Mouse (Mus musculus) myocyte (in vitro differentiated cells): ENCODE measurements at regions not wholly inside any gene's neighbourhood (a gene's known extent, or its start where the extent isn't known, plus 50 kb on each side); places are given as distances from the start of the nearest gene placed in this dataset.

Source experiments
- H3K27me3 ChIP-seq: one replicate; pipeline ENCODE4 v1.6.1; 2011; ENCODE audit not compliant: control insufficient read depth, insufficient read depth, insufficient read length
- H3K36me3 ChIP-seq: one replicate; pipeline ENCODE4 v1.6.1; 2011; ENCODE audit not compliant: control insufficient read depth, insufficient read depth
- H3K4me2 ChIP-seq: one replicate; pipeline ENCODE4 v1.6.1; 2011; ENCODE audit warnings: low read depth, control low read depth
- H3K4me3 ChIP-seq: one replicate; pipeline ENCODE4 v1.5.1; 2011; ENCODE audit warnings: mild to moderate bottlenecking, control low read depth, moderate library complexity
- H3K79me2 ChIP-seq: one replicate; pipeline ENCODE4 v1.6.1; 2011; ENCODE audit not compliant: control insufficient read depth, insufficient read depth
- H3ac ChIP-seq: one replicate; pipeline ENCODE4 v1.6.1; 2011; ENCODE audit not compliant: control insufficient read depth, insufficient read length
- CEBPB ChIP-seq: IDR thresholded peaks from 2 replicates; pipeline ENCODE4 v1.6.1; 2011; ENCODE audit warnings: mild to moderate bottlenecking, moderate library complexity; ENCODE audit not compliant: poor library complexity, insufficient read depth, severe bottlenecking
- E2F4 ChIP-seq: IDR thresholded peaks from one replicate; pipeline ENCODE4 v1.6.1; 2011; ENCODE audit warnings: mild to moderate bottlenecking, control low read depth, moderate library complexity; ENCODE audit not compliant: insufficient read depth
- MAX ChIP-seq: IDR thresholded peaks from one replicate; pipeline ENCODE4 v1.6.1; 2011; ENCODE audit warnings: low read depth, mild to moderate bottlenecking, control low read depth
- MYOD1 ChIP-seq, 3 experiments: IDR thresholded peaks; one replicate each; pipeline ENCODE4 v1.6.1; 2011; ENCODE audit warnings: control low read depth in 2 of 3, low read depth in 2 of 3, mild to moderate bottlenecking in 2 of 3, moderate library complexity in 1 of 3; ENCODE audit not compliant: insufficient read length in 2 of 3, control insufficient read depth in 1 of 3
- MYOG ChIP-seq, 3 experiments: IDR thresholded peaks; one replicate each; pipeline ENCODE4 v1.6.1; 2011; ENCODE audit warnings: control low read depth in 2 of 3, low read depth in 2 of 3, mild to moderate bottlenecking in 2 of 3; ENCODE audit not compliant: insufficient read length in 2 of 3, control insufficient read depth in 1 of 3, insufficient read depth in 1 of 3
- POLR2A ChIP-seq: IDR thresholded peaks from one replicate; pipeline ENCODE4 v1.6.1; 2011; ENCODE audit warnings: low read depth, mild to moderate bottlenecking, control low read depth, moderate library complexity; ENCODE audit not compliant: insufficient read length
- POLR2AphosphoS2 ChIP-seq: IDR thresholded peaks from one replicate; pipeline ENCODE4 v1.6.1; 2011; ENCODE audit warnings: low read depth, control low read depth; ENCODE audit not compliant: insufficient read length
- REST ChIP-seq: IDR thresholded peaks from one replicate; pipeline ENCODE4 v1.6.1; 2011; ENCODE audit warnings: mild to moderate bottlenecking, control low read depth, moderate library complexity; ENCODE audit not compliant: insufficient read depth, insufficient read length
- SRF ChIP-seq: IDR thresholded peaks from one replicate; pipeline ENCODE4 v1.6.1; 2011; ENCODE audit warnings: low read depth; ENCODE audit not compliant: control insufficient read depth, insufficient read length
- TCF12 ChIP-seq: IDR thresholded peaks from one replicate; pipeline ENCODE4 v1.6.1; 2011; ENCODE audit warnings: mild to moderate bottlenecking, control low read depth; ENCODE audit not compliant: poor library complexity, insufficient read depth, severe bottlenecking
- TCF3 ChIP-seq: IDR thresholded peaks from one replicate; pipeline ENCODE4 v1.6.1; 2011; ENCODE audit warnings: low read depth, control low read depth; ENCODE audit not compliant: insufficient read length
- USF1 ChIP-seq: IDR thresholded peaks from one replicate; pipeline ENCODE4 v1.6.1; 2011; ENCODE audit warnings: low read depth, mild to moderate bottlenecking, control low read depth, moderate library complexity

- no peak overlapping the region for H3ac ChIP-seq
- H3K36me3 ChIP-seq, result no peaks in the 10 kb centered on the region
- no peak overlapping the region for H3K4me2 ChIP-seq
- no peak overlapping the region for H3K4me3 ChIP-seq
- no peak for TF ChIP-seq USF1
- TF ChIP-seq MYOD1 (IDR thresholded peaks at IDR 0.05; ENCODE audit: control insufficient read depth in 1 of 3, insufficient read length in 2 of 3, low read depth in 2 of 3), result no peak
- no peak for TF ChIP-seq MAX
- no peak for TF ChIP-seq SRF
- TF ChIP-seq POLR2AphosphoS2, result no peak
- no peak for TF ChIP-seq CEBPB
- TF ChIP-seq MYOG (IDR thresholded peaks at IDR 0.05; ENCODE audit: control insufficient read depth in 1 of 3, insufficient read depth in 1 of 3, insufficient read length in 2 of 3, low read depth in 2 of 3), result no peak
- no peak for TF ChIP-seq TCF12
- no peak for TF ChIP-seq REST
- no peak for TF ChIP-seq POLR2A
- TF ChIP-seq TCF3, result no peak
- no peak for TF ChIP-seq E2F4
- H3K79me2 ChIP-seq, result no peaks in the 10 kb centered on the region
- H3K27me3 ChIP-seq, result no peaks in the 10 kb centered on the region
Measured at GRCm38 (mm10) chr1:98860236-98860635, 439.3 kb downstream of the Slco6d1 start.

- Histone ChIP-seq H3K79me2 (no peaks in the 10 kb centered on the region), H3K36me3 (no peaks in the 10 kb centered on the region), H3K4me2 (no peak overlapping the region), H3K27me3 (no peaks in the 10 kb centered on the region), H3ac (no peak overlapping the region), H3K4me3 (no peak overlapping the region)
- TF ChIP-seq TCF3 (no peak), MYOG (IDR thresholded peaks at IDR 0.05; ENCODE audit: control insufficient read depth in 1 of 3, insufficient read depth in 1 of 3, insufficient read length in 2 of 3, low read depth in 2 of 3) (no peak), REST (no peak), POLR2A (no peak), E2F4 (no peak), TCF12 (no peak), SRF (no peak), MAX (no peak), CEBPB (no peak), POLR2AphosphoS2 (no peak), MYOD1 (IDR thresholded peaks at IDR 0.05; ENCODE audit: control insufficient read depth in 1 of 3, insufficient read length in 2 of 3, low read depth in 2 of 3) (no peak), USF1 (no peak)
Measured at GRCm38 (mm10) chr1:98906260-98906659, 485.3 kb downstream of the Slco6d1 start.

GRCm38 (mm10) chr1:98923043-98923442 is 502.1 kb downstream of the Slco6d1 start:
- no peak overlapping the region for H3K4me2 ChIP-seq
- no peaks in the 10 kb centered on the region for H3K79me2 ChIP-seq
- no peaks in the 10 kb centered on the region for H3K36me3 ChIP-seq
- H3ac ChIP-seq, result no peak overlapping the region
- no peaks in the 10 kb centered on the region for H3K27me3 ChIP-seq
- no peak overlapping the region for H3K4me3 ChIP-seq
- TF ChIP-seq MYOG (IDR thresholded peaks at IDR 0.05; ENCODE audit: control insufficient read depth in 1 of 3, insufficient read depth in 1 of 3, insufficient read length in 2 of 3, low read depth in 2 of 3), result no peak

- Histone ChIP-seq H3K27me3 (no peaks in the 10 kb centered on the region), H3K4me2 (no peak overlapping the region), H3K4me3 (no peak overlapping the region), H3ac (no peak overlapping the region), H3K36me3 (no peaks in the 10 kb centered on the region), H3K79me2 (no peaks in the 10 kb centered on the region)
- TF ChIP-seq USF1 (no peak), TCF3 (no peak)
Measured at GRCm38 (mm10) chr1:98924933-98925332, 504.0 kb downstream of the Slco6d1 start.

GRCm38 (mm10) chr1:98930926-98931325 is 510.0 kb downstream of the Slco6d1 start:
- Histone ChIP-seq H3K27me3 (no peaks in the 10 kb centered on the region), H3K4me2 (no peak overlapping the region), H3K36me3 (no peaks in the 10 kb centered on the region), H3K4me3 (no peak overlapping the region), H3K79me2 (no peaks in the 10 kb centered on the region), H3ac (no peak overlapping the region)
- TF ChIP-seq MYOD1 (IDR thresholded peaks at IDR 0.05; ENCODE audit: control insufficient read depth in 1 of 3, insufficient read length in 2 of 3, low read depth in 2 of 3), result no peak
- no peak for TF ChIP-seq MYOG (IDR thresholded peaks at IDR 0.05; ENCODE audit: control insufficient read depth in 1 of 3, insufficient read depth in 1 of 3, insufficient read length in 2 of 3, low read depth in 2 of 3)
- TF ChIP-seq MAX, result no peak
- no peak for TF ChIP-seq TCF3
- no peak for TF ChIP-seq SRF

GRCm38 (mm10) chr1:98932239-98932638 is 511.3 kb downstream of the Slco6d1 start:
- TF ChIP-seq TCF12 (no peak), E2F4 (no peak), MYOD1 (IDR thresholded peaks at IDR 0.05; ENCODE audit: control insufficient read depth in 1 of 3, insufficient read length in 2 of 3, low read depth in 2 of 3) (no peak), POLR2A (no peak), MYOG (IDR thresholded peaks at IDR 0.05; ENCODE audit: control insufficient read depth in 1 of 3, insufficient read depth in 1 of 3, insufficient read length in 2 of 3, low read depth in 2 of 3) (no peak), SRF (no peak), USF1 (no peak), TCF3 (no peak), CEBPB (no peak), REST (no peak), MAX (no peak), POLR2AphosphoS2 (no peak)
- no peaks in the 10 kb centered on the region for H3K27me3 ChIP-seq
- no peaks in the 10 kb centered on the region for H3K36me3 ChIP-seq
- no peak overlapping the region for H3K4me2 ChIP-seq
- no peaks in the 10 kb centered on the region for H3K79me2 ChIP-seq
- no peak overlapping the region for H3K4me3 ChIP-seq
- H3ac ChIP-seq, result no peak overlapping the region
